Mouse (Mus musculus) embryonic facial prominence, embryonic 12.5 days (tissue): ENCODE data around the gene Pitpnm2. TPM values are rescaled to one million over a fixed set of nuclear protein-coding genes. Genes with fewer than 3 reads are reported as not detected.

Experiments
- ATAC-seq: fragments of 200-750 bp; cut with Nextera tagmentation; 2 replicates; pipeline ENCODE4 v1.8.0; 2017; ENCODE audit not compliant: insufficient number of reproducible peaks, insufficient read depth, low FRiP score, low TSS enrichment
- H3K27ac ChIP-seq: fragments of 300-500 bp; sonication (generic); 2 replicates; pipeline ENCODE4 v1.5.1; 2016; ENCODE audit warnings: mild to moderate bottlenecking
- H3K27me3 ChIP-seq: fragments of 300-500 bp; sonication (generic); 2 replicates; pipeline ENCODE4 v1.6.1; 2016; ENCODE audit warnings: mild to moderate bottlenecking, moderate library complexity
- H3K36me3 ChIP-seq: fragments of 300-500 bp; sonication (generic); 2 replicates; pipeline ENCODE4 v1.6.1; 2016; ENCODE audit warnings: mild to moderate bottlenecking
- H3K4me1 ChIP-seq: fragments of 300-500 bp; sonication (generic); 2 replicates; pipeline ENCODE4 v1.6.1; 2016
- H3K4me2 ChIP-seq: fragments of 300-500 bp; sonication (generic); replicated peaks from 2 replicates; pipeline ENCODE4 v1.6.1; 2016; ENCODE audit warnings: mild to moderate bottlenecking, moderate library complexity
- H3K4me3 ChIP-seq: fragments of 300-500 bp; sonication (generic); 2 replicates; pipeline ENCODE4 v1.5.1; 2016; ENCODE audit warnings: mild to moderate bottlenecking
- H3K9ac ChIP-seq: fragments of 300-500 bp; sonication (generic); 2 replicates; pipeline ENCODE4 v1.6.1; 2016; ENCODE audit warnings: mild to moderate bottlenecking, moderate library complexity
- H3K9me3 ChIP-seq: fragments of 300-500 bp; sonication (generic); 2 replicates; pipeline ENCODE4 v1.6.1; 2016; ENCODE audit warnings: mild to moderate bottlenecking, moderate library complexity
- WGBS: fragments of 180-500 bp; shearing (Covaris S2); methylation state at CpG from one replicate; pipeline ENCODE4 v1.1.7; 2016; 5-methylcytosine and 5-hydroxymethylcytosine counted together
- polyA plus RNA-seq: library from polyadenylated mRNA; unstranded; fragments of >200 nt; fragmentation: Nextera tagmentation; extraction: Ambion mirVana; gene quantifications from 2 replicates; pipeline ENCODE4 v1.2.1, GENCODE M21; 2016

Gene Pitpnm2
- polyA plus RNA-seq, 1 experiment from 2014 or later = 4.4 TPM

- H3K27ac ChIP-seq = no peak overlapping the region
- H3K36me3 ChIP-seq = no peaks in the 10 kb centered on the region
- peaks cover 15% of the 10 kb centered on the region; the same call in 1 of the 2 replicates for H3K4me1 ChIP-seq
- H3K27me3 ChIP-seq = no peaks in the 10 kb centered on the region
- no peak overlapping the region for H3K4me3 ChIP-seq
- no peak for ATAC-seq
- H3K4me2 ChIP-seq = no peak overlapping the region
- 61% methylated on average over 18 of the region's 18 CpGs for WGBS
- H3K9ac ChIP-seq = no peak overlapping the region
- no peaks in the 10 kb centered on the region for H3K9me3 ChIP-seq
Measured at GRCm38 (mm10) chr5:124232360-124233143, 17.0 kb downstream of the Pitpnm2 start.

GRCm38 (mm10) chr5:124230461-124230860, 19.1 kb downstream of the Pitpnm2 start:
- H3K9ac ChIP-seq = no peak overlapping the region
- no peaks in the 10 kb centered on the region for H3K9me3 ChIP-seq
- ATAC-seq = no peak
- H3K27ac ChIP-seq = no peak overlapping the region
- H3K4me3 ChIP-seq = no peak overlapping the region
- H3K27me3 ChIP-seq = no peaks in the 10 kb centered on the region
- 79% methylated on average over 9 of the region's 9 CpGs for WGBS
- peaks cover 29% of the 10 kb centered on the region for H3K4me1 ChIP-seq
- no peak overlapping the region for H3K4me2 ChIP-seq
- no peaks in the 10 kb centered on the region for H3K36me3 ChIP-seq

- no peak for ATAC-seq
- H3K4me1 ChIP-seq = peaks cover 15% of the 10 kb centered on the region
- H3K9me3 ChIP-seq = no peaks in the 10 kb centered on the region
- WGBS = 32% methylated on average over 6 of the region's 6 CpGs
- no peak overlapping the region for H3K4me2 ChIP-seq
- H3K36me3 ChIP-seq = no peaks in the 10 kb centered on the region
- H3K27ac ChIP-seq = no peak overlapping the region
- H3K9ac ChIP-seq = no peak overlapping the region
- H3K4me3 ChIP-seq = no peak overlapping the region
- no peaks in the 10 kb centered on the region for H3K27me3 ChIP-seq
Measured at GRCm38 (mm10) chr5:124227193-124227592, 22.4 kb downstream of the Pitpnm2 start.

GRCm38 (mm10) chr5:124226494-124226893, 23.1 kb downstream of the Pitpnm2 start:
- Histone ChIP-seq H3K27ac (no peak overlapping the region), H3K4me3 (no peak overlapping the region), H3K36me3 (no peaks in the 10 kb centered on the region), H3K4me1 (peaks cover 18% of the 10 kb centered on the region), H3K9ac (no peak overlapping the region), H3K9me3 (no peaks in the 10 kb centered on the region), H3K27me3 (no peaks in the 10 kb centered on the region), H3K4me2 (no peak overlapping the region)
- ATAC-seq = no peak
- WGBS = 78% methylated on average over 4 of the region's 4 CpGs

- WGBS = 90% methylated on average over 7 of the region's 7 CpGs
- H3K4me1 ChIP-seq = peaks cover 21% of the 10 kb centered on the region
Measured at GRCm38 (mm10) chr5:124225891-124226290, 23.7 kb downstream of the Pitpnm2 start.

GRCm38 (mm10) chr5:124224321-124225092, 25.1 kb downstream of the Pitpnm2 start:
- no peak overlapping the region for H3K4me3 ChIP-seq
- H3K9me3 ChIP-seq = no peaks in the 10 kb centered on the region
- 64% methylated on average over 16 of the region's 16 CpGs for WGBS
- no peak overlapping the region for H3K9ac ChIP-seq
- H3K4me2 ChIP-seq = no peak overlapping the region
- no peaks in the 10 kb centered on the region for H3K27me3 ChIP-seq
- H3K27ac ChIP-seq = no peak overlapping the region
- H3K4me1 ChIP-seq = peaks cover 21% of the 10 kb centered on the region
- no peaks in the 10 kb centered on the region for H3K36me3 ChIP-seq
- ATAC-seq = no peak

More at GRCm38 (mm10) chr5:124225891-124226290, 23.7 kb downstream of the Pitpnm2 start:
- no peak overlapping the region for H3K9ac ChIP-seq
- no peak overlapping the region for H3K27ac ChIP-seq
- no peak overlapping the region for H3K4me3 ChIP-seq
- H3K36me3 ChIP-seq = no peaks in the 10 kb centered on the region
- no peak for ATAC-seq
- no peaks in the 10 kb centered on the region for H3K27me3 ChIP-seq
- no peaks in the 10 kb centered on the region for H3K9me3 ChIP-seq
- no peak overlapping the region for H3K4me2 ChIP-seq

GRCm38 (mm10) chr5:124223574-124223973, 26.0 kb downstream of the Pitpnm2 start:
- H3K36me3 ChIP-seq = no peaks in the 10 kb centered on the region
- no peak overlapping the region for H3K4me3 ChIP-seq
- H3K27ac ChIP-seq = no peak overlapping the region
- WGBS = 91% methylated on average over 8 of the region's 8 CpGs
- ATAC-seq = no peak
- no peaks in the 10 kb centered on the region for H3K9me3 ChIP-seq
- no peak overlapping the region for H3K4me2 ChIP-seq
- no peaks in the 10 kb centered on the region for H3K27me3 ChIP-seq
- peaks cover 21% of the 10 kb centered on the region for H3K4me1 ChIP-seq
- no peak overlapping the region for H3K9ac ChIP-seq

GRCm38 (mm10) chr5:124222696-124223095, 26.9 kb downstream of the Pitpnm2 start:
- no peak overlapping the region for H3K27ac ChIP-seq
- no peak overlapping the region for H3K4me3 ChIP-seq
- H3K9me3 ChIP-seq = no peaks in the 10 kb centered on the region
- H3K9ac ChIP-seq = no peak overlapping the region
- H3K36me3 ChIP-seq = no peaks in the 10 kb centered on the region
- ATAC-seq = no peak
- peaks cover 21% of the 10 kb centered on the region for H3K4me1 ChIP-seq
- WGBS = 86% methylated on average over 11 of the region's 11 CpGs
- no peaks in the 10 kb centered on the region for H3K27me3 ChIP-seq
- no peak overlapping the region for H3K4me2 ChIP-seq

- H3K9ac ChIP-seq = no peak overlapping the region
- H3K4me3 ChIP-seq = no peak overlapping the region
Measured at GRCm38 (mm10) chr5:124221736-124222040, 27.9 kb downstream of the Pitpnm2 start.

GRCm38 (mm10) chr5:124221037-124221735, 28.4 kb downstream of the Pitpnm2 start:
- H3K9me3 ChIP-seq = no peaks in the 10 kb centered on the region
- no peak overlapping the region for H3K4me3 ChIP-seq
- no peaks in the 10 kb centered on the region for H3K36me3 ChIP-seq
- WGBS = 80% methylated on average over 7 of the region's 7 CpGs
- H3K27ac ChIP-seq = no peak overlapping the region
- H3K4me1 ChIP-seq = peaks cover 7% of the 10 kb centered on the region; the same call in 1 of the 2 replicates
- H3K9ac ChIP-seq = no peak overlapping the region
- H3K27me3 ChIP-seq = no peaks in the 10 kb centered on the region
- no peak for ATAC-seq
- no peak overlapping the region for H3K4me2 ChIP-seq

More at GRCm38 (mm10) chr5:124221736-124222040, 27.9 kb downstream of the Pitpnm2 start:
- Histone ChIP-seq H3K27me3 (no peaks in the 10 kb centered on the region), H3K36me3 (no peaks in the 10 kb centered on the region), H3K9me3 (no peaks in the 10 kb centered on the region), H3K4me2 (no peak overlapping the region), H3K27ac (no peak overlapping the region), H3K4me1 (peaks cover 12% of the 10 kb centered on the region)
- no peak for ATAC-seq
- 79% methylated on average over 7 of the region's 7 CpGs for WGBS

- Histone ChIP-seq H3K36me3 (no peaks in the 10 kb centered on the region), H3K4me1 (peaks cover 7% of the 10 kb centered on the region; the same call in 1 of the 2 replicates), H3K4me3 (no peak overlapping the region), H3K9ac (no peak overlapping the region), H3K9me3 (no peaks in the 10 kb centered on the region), H3K27me3 (no peaks in the 10 kb centered on the region), H3K27ac (no peak overlapping the region), H3K4me2 (no peak overlapping the region)
- ATAC-seq = no peak
- WGBS = 89% methylated on average over 5 of the region's 5 CpGs
Measured at GRCm38 (mm10) chr5:124220551-124220950, 29.0 kb downstream of the Pitpnm2 start.
